Mouse (Mus musculus) brain, embryonic 14.5 days (tissue): ENCODE data around the gene Bpifb9b. TPM values are rescaled to one million over a fixed set of nuclear protein-coding genes. Genes with fewer than 3 reads are reported as not detected.
A peak's percentile ranks its signal among the peaks of the same experiment; 100 is the strongest.
"Not testable (repeated sequence)": the region's sequence is repeated elsewhere in the genome, so short reads cannot be mapped to it uniquely, and the experiment has no call there.

ENCODE experiments used
- DNase-seq: peaks from one replicate; pipeline ENCODE4 v3.0.0-alpha.2; 2011; ENCODE audit warnings: low read depth
- CTCF ChIP-seq: fragments of 200-500 bp; IDR thresholded peaks from 2 replicates; pipeline ENCODE4 v1.5.1; 2012; ENCODE audit warnings: inconsistent platforms, mild to moderate bottlenecking, moderate library complexity, borderline replicate concordance; ENCODE audit not compliant: insufficient read depth, insufficient read length; ENCODE audit errors: extremely low read depth
- POLR2A ChIP-seq: fragments of 200-500 bp; IDR thresholded peaks from 2 replicates; pipeline ENCODE4 v1.6.1; 2012; ENCODE audit warnings: mild to moderate bottlenecking, inconsistent platforms, borderline replicate concordance; ENCODE audit not compliant: poor library complexity, insufficient read depth, insufficient read length, severe bottlenecking; ENCODE audit errors: extremely low read depth
- polyA plus RNA-seq: library from polyadenylated mRNA; depleted of rRNA; stranded (reverse); fragments of >200 nt; gene quantifications from 2 replicates; pipeline ENCODE4 v1.2.3, GENCODE M21; 2012; rRNA removed

Gene Bpifb9b
- not detected in 2 replicates for polyA plus RNA-seq

DNA sequence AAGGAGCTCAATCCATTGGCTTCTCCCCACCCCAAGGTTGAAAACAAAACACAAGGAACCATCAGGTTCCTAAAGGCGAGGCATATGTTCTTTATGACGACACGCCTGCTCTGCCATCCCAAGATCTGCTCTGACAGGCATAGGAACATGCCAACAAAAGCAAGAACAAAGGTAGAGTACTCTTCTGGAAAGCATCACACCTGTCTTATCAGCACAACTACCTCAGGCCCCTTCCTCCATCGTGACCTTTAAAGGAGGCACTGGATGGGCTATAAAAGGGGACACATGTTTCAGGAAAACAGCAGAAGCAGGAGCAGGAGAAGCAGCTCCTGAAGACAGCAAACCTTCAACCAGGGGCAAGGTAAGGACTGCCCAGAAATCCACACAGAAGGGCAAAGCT lies at the start of gene Bpifb9b:
TSS of gene Bpifb9b (plus strand) at position 301 of the 400 bp plus-strand sequence.
- DNase-seq, result not testable (repeated sequence)

DNA sequence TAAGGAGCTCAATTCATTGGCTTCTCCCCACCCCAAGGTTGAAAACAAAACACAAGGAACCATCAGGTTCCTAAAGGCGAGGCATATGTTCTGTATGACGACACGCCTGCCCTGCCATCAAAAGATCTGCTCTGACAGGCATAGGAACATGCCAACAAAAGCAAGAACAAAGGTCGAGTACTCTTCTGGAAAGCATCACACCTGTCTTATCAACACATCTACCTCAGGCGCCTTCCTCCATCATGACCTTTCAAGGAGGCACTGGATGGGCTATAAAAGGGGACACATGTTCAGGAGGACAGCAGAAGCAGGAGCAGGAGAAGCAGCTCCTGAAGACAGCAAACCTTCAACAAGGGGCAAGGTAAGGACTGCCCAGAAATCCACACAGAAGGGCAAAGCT lies 49.5 kb upstream of the Bpifb9b start, which contains the start of gene Bpifb9a:
TSS of gene Bpifb9a (plus strand) at position 301 of the 400 bp plus-strand sequence.
- not testable (repeated sequence) for DNase-seq

- DNase-seq, result not testable (repeated sequence)
Measured at GRCm38 (mm10) chr2:154264397-154264796, 42.6 kb upstream of the Bpifb9b start.

DNA sequence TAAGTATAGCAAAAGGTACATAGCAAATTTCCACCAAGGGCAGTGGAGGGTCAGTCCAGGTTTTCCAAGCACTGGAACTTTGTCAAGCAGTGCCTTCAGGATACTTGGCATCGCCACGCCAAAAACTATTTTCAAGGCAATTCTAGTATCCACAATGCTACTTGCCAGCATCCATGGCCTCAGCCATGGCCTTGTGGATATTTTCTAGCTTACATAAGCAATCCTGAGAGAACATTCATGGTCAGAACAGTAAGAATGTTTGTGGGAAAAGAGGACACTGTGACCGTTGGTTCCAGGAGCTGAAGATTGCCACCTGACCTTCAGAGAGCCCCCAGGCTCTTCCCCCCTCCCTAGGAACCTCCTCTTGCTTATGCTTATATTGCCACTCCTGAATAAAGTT lies 15.2 kb upstream of the Bpifb9b start:
- DNase-seq, result not testable (repeated sequence)

GRCm38 (mm10) chr2:154292833-154293232 lies 14.2 kb upstream of the Bpifb9b start:
- DNase-seq, result no peak
- no peak for TF ChIP-seq POLR2A
- TF ChIP-seq CTCF, result no peak

DNA sequence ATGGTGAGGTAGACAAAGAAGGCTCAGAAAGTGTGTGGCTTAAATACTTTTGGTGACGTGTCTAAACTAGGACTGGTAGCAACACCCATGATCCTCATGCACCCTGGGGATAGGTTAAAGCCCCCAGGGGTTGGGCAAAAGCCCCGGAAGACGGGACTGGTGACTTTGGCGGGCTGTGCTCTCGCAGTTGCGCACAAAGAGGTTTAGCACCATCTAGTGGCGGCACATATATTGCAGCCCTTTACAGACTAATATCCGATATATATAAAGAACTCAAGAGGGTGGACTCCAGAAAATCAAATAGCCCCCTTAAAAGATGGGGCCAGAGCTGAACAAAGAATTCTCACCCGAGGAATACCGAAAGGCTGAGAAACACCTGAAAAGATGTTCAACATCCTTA lies 12.3 kb upstream of the Bpifb9b start:
- TF ChIP-seq CTCF, result peak; percentile 58; the same call in 1 of the 2 replicates
- peak; percentile 58 for DNase-seq

DNA sequence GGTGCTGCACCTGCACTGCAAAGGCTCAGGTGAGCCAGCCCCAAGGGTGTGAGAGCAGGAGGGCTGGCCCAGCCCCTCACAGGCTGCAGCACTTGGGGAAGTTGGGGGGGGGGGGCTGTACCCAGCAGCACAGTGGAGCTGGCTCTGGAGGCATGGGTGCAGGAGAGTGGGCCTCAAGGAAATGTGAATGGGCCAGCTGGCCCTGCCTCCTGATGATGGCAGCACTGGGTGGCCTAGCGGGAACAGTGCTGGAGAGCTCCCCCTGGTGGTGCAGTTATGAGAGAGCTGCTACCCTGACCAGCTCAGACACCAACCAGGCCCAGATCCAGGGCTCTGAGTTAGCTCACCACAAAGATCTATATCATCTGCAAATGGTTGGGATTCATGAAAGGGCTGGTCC lies 6.5 kb upstream of the Bpifb9b start:
- DNase-seq, result peak; percentile 68
- TF ChIP-seq CTCF (peak; percentile 84), POLR2A (no peak)

- TF ChIP-seq CTCF (no peak), POLR2A (no peak)
Measured at GRCm38 (mm10) chr2:154301763-154302162, 5.3 kb upstream of the Bpifb9b start.

DNA sequence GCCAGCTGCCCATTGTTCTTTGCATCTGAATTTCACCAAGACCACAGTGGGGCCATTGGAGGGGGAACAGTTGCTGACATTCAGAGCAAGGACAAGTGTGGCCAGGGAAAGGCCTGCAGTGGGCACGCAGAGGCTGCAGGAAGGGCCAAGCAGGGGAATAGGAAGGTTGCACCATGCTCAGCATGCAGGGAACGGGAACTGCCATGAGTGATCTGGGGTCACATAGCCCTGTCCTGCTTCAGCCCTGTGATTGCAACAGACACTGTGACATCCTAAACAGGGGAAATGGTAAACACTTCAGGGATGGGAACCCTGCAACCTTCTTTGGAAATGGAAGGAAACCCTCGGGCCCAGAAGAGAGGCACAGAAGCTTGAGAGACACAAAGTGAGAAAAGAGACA lies 2.4 kb upstream of the Bpifb9b start:
- not testable (repeated sequence) for DNase-seq

More at GRCm38 (mm10) chr2:154301763-154302162, 5.3 kb upstream of the Bpifb9b start:
- no peak for DNase-seq

- not testable (repeated sequence) for DNase-seq
Measured at GRCm38 (mm10) chr2:154313771-154314170, 6.7 kb downstream of the Bpifb9b start.

DNA sequence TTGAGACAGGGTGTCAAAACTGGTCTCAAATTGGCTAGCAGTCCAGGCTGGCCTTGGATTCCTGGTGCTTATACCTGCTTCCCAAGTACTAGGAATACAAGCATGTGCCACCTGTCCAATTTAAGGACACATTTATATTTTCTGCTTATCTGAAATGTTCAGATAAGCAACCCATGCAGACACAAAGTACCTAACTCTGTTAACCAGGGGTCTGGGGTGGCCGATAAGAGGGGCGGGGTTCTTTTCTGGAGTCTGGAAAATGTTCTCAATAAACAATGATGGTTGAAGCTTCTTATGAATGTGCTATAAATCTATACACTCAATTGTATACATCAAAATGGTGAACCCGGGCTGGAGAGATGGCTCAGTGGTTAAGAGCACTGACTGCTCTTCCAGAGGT lies 19.8 kb downstream of the Bpifb9b start:
- no peak for DNase-seq
- TF ChIP-seq CTCF, result no peak
- no peak for TF ChIP-seq POLR2A

GRCm38 (mm10) chr2:154335572-154335971 lies 28.5 kb downstream of the Bpifb9b start:
- no peak for TF ChIP-seq CTCF
- no peak for TF ChIP-seq POLR2A
- no peak for DNase-seq

- no peak for DNase-seq
- TF ChIP-seq CTCF (no peak), POLR2A (no peak)
Measured at GRCm38 (mm10) chr2:154338161-154338560, 31.1 kb downstream of the Bpifb9b start.

- DNase-seq, result no peak
- TF ChIP-seq POLR2A (no peak), CTCF (no peak)
Measured at GRCm38 (mm10) chr2:154339356-154339755, 32.3 kb downstream of the Bpifb9b start.

DNA sequence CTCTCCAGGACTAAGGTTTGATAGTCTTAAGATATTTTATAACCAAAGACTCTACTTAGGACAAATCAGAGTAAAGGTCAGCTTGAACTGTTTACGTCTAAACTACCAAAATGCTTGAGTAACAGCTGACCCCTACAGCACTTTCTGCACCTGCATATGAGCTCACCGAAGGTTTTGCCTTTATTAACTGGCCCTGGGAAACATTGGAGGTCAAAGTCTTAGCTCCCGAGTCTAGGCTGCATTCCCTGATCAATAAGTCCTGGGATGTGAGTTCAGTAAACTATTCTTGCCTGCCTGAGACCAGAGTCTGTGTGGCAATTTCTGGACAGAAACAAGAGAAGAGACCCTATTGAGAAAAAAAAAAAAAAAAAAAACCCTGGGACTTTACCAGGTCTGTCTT lies 41.1 kb downstream of the Bpifb9b start:
- no peak for DNase-seq
- no peak for TF ChIP-seq POLR2A
- no peak for TF ChIP-seq CTCF

DNA sequence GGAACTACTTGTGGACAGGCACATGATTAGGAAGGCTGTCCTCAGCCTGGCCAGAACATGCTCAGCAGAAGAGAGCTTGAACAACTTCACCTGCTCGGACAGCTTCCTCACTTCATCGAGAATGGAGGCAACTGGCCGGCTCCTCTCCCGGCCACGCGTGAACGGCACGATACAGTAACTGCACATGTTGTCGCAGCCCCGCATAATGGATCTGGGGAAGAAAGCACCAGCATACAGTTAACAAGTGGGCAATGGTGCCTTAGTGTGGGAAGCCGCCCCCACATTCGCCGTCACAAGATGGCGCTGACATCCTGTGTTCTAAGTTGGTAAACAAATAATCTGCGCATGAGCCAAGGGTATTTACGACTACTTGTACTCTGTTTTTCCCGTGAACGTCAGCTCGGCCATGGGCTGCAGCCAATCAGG lies 47.0 kb downstream of the Bpifb9b start:
- peak; percentile 3 for DNase-seq
